Mouse (Mus musculus): Measurements from ENCODE around the gene Gm136. TPM values are rescaled to one million over a fixed set of nuclear protein-coding genes. Genes with fewer than 3 reads are reported as not detected.

The Gm136 gene
- not detected in 2 replicates for total RNA-seq (2023)

GRCm38 (mm10) chr4:34756163-34756562 lies at the start of gene Gm136:
TSS of gene Gm136 (minus strand) at chr4:34756263.

GRCm38 (mm10) chr4:34777677-34778527 lies 21.8 kb upstream of the Gm136 start, which contains the start of gene Smim8:
TSS of gene Smim8 (minus strand) at chr4:34778423.

GRCm38 (mm10) chr4:34729851-34730341 lies 26.2 kb downstream of the Gm136 start, which contains the start of gene Cfap206:
TSS of gene Cfap206 (minus strand) at chr4:34730206.

Other genes with a start within 250 kb of the Gm136 start
- 44.5 and 56.9 TPM in 2 replicates for gene Akirin2, start 205.3 kb downstream of the Gm136 start, total RNA-seq (2023)
- gene Orc3, start 141.3 kb downstream of the Gm136 start, total RNA-seq (2023): 31.8 and 38.9 TPM in 2 replicates
- gene Rars2, start 141.3 kb downstream of the Gm136 start, total RNA-seq (2023): 6.0 and 6.6 TPM in 2 replicates
- gene Slc35a1, start 68.8 kb downstream of the Gm136 start, total RNA-seq (2023): 5.2 and 9.2 TPM in 2 replicates
- gene Cfap206, start 26.1 kb downstream of the Gm136 start, total RNA-seq (2023): not detected in 2 replicates
- gene Smim8, start 22.2 kb upstream of the Gm136 start, total RNA-seq (2023): 6.6 and 7.5 TPM in 2 replicates
- 20.5 and 23.6 TPM in 2 replicates for gene Zfp292, start 126.7 kb upstream of the Gm136 start, total RNA-seq (2023)
- gene Cga, start 137.5 kb upstream of the Gm136 start, total RNA-seq (2023): not detected in 2 replicates

Data from neutrophil, adult 65 days (primary cell).